Mouse (Mus musculus) spleen, adult 2 months (tissue): ENCODE data around the gene Ddo. TPM values are rescaled to one million over a fixed set of nuclear protein-coding genes. Genes with fewer than 3 reads are reported as not detected.

Experiments used
- DNase-seq, 2 experiments: peaks; one replicate each; pipeline versions ENCODE4 v3.0.0 to v3.0.0-alpha.2; 2012 to 2021; ENCODE audit warnings: low spot score in 2 of 2, low read depth in 1 of 2
- H3K27ac ChIP-seq: fragments of 200-500 bp; 2 replicates; pipeline ENCODE4 v1.5.1; 2012; ENCODE audit warnings: low read length, inconsistent platforms; ENCODE audit not compliant: insufficient read depth
- H3K27me3 ChIP-seq: fragments of 200-500 bp; 2 replicates; pipeline ENCODE4 v1.6.1; 2012; ENCODE audit warnings: mild to moderate bottlenecking, moderate library complexity, low read length, inconsistent platforms; ENCODE audit not compliant: control insufficient read depth, insufficient read depth
- H3K36me3 ChIP-seq: fragments of 200-500 bp; 2 replicates; pipeline ENCODE4 v1.6.1; 2012; ENCODE audit warnings: mild to moderate bottlenecking, low read length, inconsistent platforms; ENCODE audit not compliant: control insufficient read depth, insufficient read depth
- H3K4me1 ChIP-seq: fragments of 200-500 bp; 2 replicates; pipeline ENCODE4 v1.6.1; 2011; ENCODE audit warnings: inconsistent platforms; ENCODE audit not compliant: control insufficient read depth, insufficient read depth, insufficient read length
- H3K4me3 ChIP-seq: fragments of 200-500 bp; 2 replicates; pipeline ENCODE4 v1.5.1; 2011; ENCODE audit warnings: mild to moderate bottlenecking, inconsistent platforms; ENCODE audit not compliant: insufficient read depth, insufficient read length; ENCODE audit errors: extremely low read depth
- CTCF ChIP-seq: fragments of 200-500 bp; IDR thresholded peaks from 2 replicates; pipeline ENCODE4 v1.5.1; 2011; ENCODE audit warnings: mild to moderate bottlenecking, inconsistent platforms; ENCODE audit not compliant: insufficient read depth, insufficient read length, insufficient replicate concordance; ENCODE audit errors: extremely low read depth
- POLR2A ChIP-seq: fragments of 200-500 bp; IDR thresholded peaks from 2 replicates; pipeline ENCODE4 v1.6.1; 2011; ENCODE audit warnings: low read depth, low read length, inconsistent platforms
- WGBS: fragments of 180-500 bp; shearing (Covaris S2); methylation state at CpG from one replicate; pipeline ENCODE4 v1.1.7; 2018; 5-methylcytosine and 5-hydroxymethylcytosine counted together
- polyA plus RNA-seq: library from polyadenylated mRNA; depleted of rRNA; stranded (reverse); fragments of >200 nt; gene quantifications from 2 replicates; pipeline ENCODE4 v1.2.3, GENCODE M21; 2012; rRNA removed

Ddo gene
- 0.20 and 0.71 TPM in 2 replicates for polyA plus RNA-seq

DNA sequence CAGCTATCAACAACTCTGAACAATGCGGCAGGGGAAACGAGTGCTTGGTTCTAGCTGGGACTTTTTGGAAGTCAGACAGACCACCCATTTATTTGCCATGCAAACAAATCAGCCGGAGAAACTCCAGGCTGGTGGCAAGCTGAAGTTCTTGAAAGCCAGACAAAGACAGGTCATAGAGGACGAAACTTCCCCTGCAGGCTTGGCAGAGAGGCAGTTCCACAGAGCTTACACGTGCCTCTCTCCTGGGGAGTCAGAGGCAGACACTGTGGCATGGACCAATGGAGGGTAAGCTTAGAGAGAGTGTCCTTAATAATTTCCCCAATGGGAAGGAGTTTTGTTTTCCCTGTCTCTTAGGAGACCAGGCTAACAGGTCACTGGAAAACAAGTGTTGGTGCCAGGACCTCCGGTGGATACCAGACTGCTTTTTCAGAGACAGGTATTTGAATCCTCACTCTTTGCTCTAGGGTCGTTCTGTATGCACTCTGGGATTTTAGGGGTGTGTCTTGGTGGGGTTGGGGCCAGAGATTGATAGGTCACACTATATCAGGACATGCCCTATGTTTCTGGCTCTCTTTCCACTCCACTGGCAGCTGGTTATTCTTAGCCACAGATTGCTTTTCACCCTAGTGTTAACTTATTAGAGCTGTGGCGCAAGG, at the start of gene Ddo:
Gene Ddo (plus strand): TSS at position 356 of the 656 bp plus-strand sequence.
- DNase-seq: no peak
- 86% methylated on average over 8 of the region's 8 CpGs for WGBS
- Histone ChIP-seq H3K4me3 (no peak within 1 kb of the TSS), H3K4me1 (no peaks in the 10 kb centered on the region), H3K27ac (no peak within 1 kb of the TSS), H3K36me3 (no peaks in the 10 kb centered on the region), H3K27me3 (no peaks in the 10 kb centered on the region)
- TF ChIP-seq CTCF (no peak), POLR2A (no peak)

DNA sequence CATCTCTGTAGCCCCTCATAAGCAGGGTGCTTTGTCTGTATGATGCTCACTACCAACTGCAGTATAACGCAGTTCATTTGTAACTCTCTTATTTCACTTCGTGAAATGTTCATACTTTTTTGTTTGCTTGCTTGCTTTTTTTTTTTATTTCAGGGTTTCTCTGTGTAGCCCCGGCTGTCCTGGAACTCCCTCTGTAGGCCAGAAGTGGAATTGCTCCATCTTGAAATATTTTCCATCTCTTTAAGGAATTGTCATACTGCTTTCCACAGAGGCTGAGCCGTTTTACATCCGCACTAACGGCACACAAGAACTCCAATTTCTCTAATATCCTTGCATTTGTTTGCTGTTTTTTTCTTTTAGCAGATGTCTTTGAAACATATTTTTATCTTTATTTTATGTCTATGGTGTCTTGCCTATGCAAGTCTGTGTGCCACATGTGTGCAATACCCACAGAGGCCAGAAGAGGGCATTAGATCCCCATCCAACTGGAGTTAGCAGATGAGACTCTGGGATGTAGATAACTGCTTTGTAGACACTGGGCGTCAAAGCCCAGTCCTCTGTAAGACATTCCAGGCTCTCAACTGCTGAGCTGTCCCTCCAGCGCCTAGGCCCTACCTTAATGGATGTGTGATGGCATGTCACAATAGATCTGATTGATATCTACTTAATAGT, 46.1 kb upstream of the Ddo start:
- Histone ChIP-seq H3K27me3 (no peaks in the 10 kb centered on the region), H3K36me3 (no peaks in the 10 kb centered on the region), H3K4me1 (no peaks in the 10 kb centered on the region), H3K27ac (no peak overlapping the region), H3K4me3 (no peak overlapping the region)
- no peak for DNase-seq
- TF ChIP-seq POLR2A (no peak), CTCF (no peak)
- 82% methylated on average over 8 of the region's 8 CpGs for WGBS

DNA sequence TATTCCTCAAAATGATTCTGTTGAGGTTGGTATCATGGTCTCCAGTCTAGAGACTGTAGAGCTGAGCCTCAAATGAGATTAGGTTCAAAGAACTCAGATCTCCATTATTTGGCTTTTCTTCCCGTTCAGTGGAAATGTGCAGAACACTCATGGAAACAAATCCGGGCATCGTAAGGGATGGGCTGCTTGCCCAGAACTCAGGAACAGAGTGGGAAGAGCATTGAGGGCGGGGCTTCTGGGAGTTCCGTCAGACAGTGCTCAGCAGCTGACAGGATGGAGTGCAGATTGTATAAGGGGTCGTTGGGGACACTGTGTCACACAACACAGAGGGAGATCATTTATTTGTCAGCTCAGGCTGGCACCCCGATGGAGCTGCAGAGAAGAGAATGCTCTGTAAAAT, 37.6 kb upstream of the Ddo start:
- 81% methylated on average over 7 of the region's 7 CpGs for WGBS
- no peak overlapping the region for H3K4me3 ChIP-seq
- DNase-seq: no peak
- H3K4me1 ChIP-seq: no peaks in the 10 kb centered on the region
- H3K27me3 ChIP-seq: no peaks in the 10 kb centered on the region
- no peaks in the 10 kb centered on the region for H3K36me3 ChIP-seq
- no peak for TF ChIP-seq POLR2A
- TF ChIP-seq CTCF: no peak
- no peak overlapping the region for H3K27ac ChIP-seq

DNA sequence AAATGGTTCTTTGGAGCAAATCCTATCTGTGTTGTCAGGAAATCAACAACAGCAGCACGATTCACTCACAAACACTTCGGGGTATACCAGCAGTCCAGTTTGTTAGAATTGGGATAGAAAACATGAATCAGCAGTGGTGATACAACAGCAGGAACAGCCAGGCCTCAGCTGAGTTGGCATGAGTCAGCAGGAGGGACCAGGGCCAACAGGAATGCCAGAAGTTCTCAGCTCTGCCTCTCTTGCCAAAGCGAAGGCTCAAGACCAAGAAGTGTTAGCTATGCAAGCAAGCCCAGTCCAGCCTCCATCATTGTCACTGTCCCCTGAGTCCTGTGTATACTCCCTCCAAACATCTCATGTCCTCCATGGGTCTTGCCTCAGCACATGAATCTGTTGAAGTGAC, 32.6 kb upstream of the Ddo start:
- DNase-seq: no peak
- Histone ChIP-seq H3K36me3 (no peaks in the 10 kb centered on the region), H3K27me3 (no peaks in the 10 kb centered on the region), H3K27ac (no peak overlapping the region), H3K4me3 (no peak overlapping the region), H3K4me1 (no peaks in the 10 kb centered on the region)
- WGBS: 86% methylated on average over 3 of the region's 3 CpGs
- TF ChIP-seq CTCF: no peak

DNA sequence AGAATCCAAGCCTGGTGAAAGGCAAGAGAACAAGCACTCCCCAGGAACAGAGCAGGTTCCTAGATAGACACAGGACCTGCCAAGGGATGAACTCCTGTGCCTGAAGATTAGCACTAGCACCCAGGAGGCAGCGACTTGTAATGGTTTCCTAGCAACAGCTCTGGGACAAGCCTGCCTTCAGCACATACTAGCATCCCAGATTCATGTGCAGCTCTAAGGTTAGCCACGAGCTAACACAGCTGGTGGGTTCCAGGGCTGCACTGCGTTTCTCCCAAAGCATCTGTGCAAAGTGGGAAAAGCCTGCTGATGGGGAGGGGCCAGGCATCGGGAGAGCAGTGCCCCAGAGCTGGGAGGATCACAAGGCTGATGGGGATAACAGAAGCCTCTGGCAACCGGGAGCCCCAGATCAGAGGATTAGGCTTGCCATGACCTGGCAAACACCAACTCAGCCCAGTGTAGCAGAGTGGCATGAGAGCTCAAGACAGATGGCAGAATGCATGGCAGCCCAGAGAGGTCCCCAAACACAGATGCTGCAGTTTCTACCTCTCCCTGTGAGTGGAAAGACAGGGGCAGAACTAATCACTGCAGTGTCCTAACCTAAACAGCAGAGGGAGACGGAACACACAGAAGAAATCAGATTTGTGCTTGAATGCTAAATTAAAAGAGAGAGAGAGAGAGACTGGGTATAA, 25.0 kb upstream of the Ddo start:
- no peaks in the 10 kb centered on the region for H3K27me3 ChIP-seq
- TF ChIP-seq CTCF (no peak), POLR2A (no peak)
- no peak for DNase-seq
- H3K4me3 ChIP-seq: no peak overlapping the region
- no peaks in the 10 kb centered on the region for H3K4me1 ChIP-seq
- H3K27ac ChIP-seq: no peak overlapping the region
- 68% methylated on average over 6 of the region's 6 CpGs for WGBS
- H3K36me3 ChIP-seq: no peaks in the 10 kb centered on the region

DNA sequence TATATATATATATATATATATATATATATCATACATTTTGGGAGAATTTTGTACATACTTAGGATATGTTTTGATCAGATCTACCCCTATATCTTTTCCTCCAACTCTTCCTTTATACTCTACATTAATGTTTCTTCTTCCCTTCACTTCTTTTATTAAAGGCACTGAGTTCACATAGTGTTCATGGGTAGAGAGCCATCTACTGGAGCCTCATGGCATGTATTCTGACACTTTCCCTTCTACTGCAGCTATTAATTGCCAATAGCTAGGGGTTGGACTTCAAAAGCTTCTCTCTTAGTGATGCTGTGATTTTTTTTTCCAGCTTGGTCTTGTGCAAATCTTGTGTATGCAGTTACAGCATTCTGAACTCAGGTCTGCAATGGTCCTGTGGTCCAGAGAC, 11.8 kb upstream of the Ddo start:
- Histone ChIP-seq H3K27me3 (no peaks in the 10 kb centered on the region), H3K4me3 (no peak overlapping the region), H3K27ac (no peak overlapping the region), H3K36me3 (no peaks in the 10 kb centered on the region), H3K4me1 (no peaks in the 10 kb centered on the region)
- DNase-seq: no peak
- TF ChIP-seq POLR2A: no peak
- no peak for TF ChIP-seq CTCF

DNA sequence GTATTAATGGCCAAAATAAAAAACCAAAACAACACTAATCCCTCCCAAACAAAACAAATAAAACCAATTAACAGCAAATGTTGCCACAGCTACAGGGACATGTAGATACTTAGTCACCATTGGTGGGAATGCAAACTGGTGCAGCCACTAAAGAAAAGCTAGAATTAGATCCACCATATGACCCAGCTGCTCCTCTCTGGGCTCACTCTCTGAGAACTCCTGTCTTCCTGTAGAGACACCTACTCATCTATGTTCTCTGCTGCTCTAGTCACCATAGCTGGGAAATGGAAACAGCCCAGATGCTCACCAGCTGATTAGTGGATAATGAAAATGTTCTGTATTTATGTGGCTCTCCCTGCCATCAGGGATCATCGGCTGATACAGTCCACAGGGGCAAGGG, 10.1 kb upstream of the Ddo start:
- 86% methylated on average over 1 of the region's 1 CpGs for WGBS
- no peak for DNase-seq
- Histone ChIP-seq H3K36me3 (no peaks in the 10 kb centered on the region), H3K27ac (no peak overlapping the region), H3K27me3 (no peaks in the 10 kb centered on the region), H3K4me3 (no peak overlapping the region), H3K4me1 (no peaks in the 10 kb centered on the region)
- TF ChIP-seq CTCF (no peak), POLR2A (no peak)
